Mouse (Mus musculus) cerebellum, postnatal 36 days (tissue): Measurements from ENCODE around the gene Tmem33.

Experiments used
- DNase-seq, 2 experiments: peaks; one replicate each; pipeline ENCODE4 v3.0.0; 2021 to 2022; ENCODE audit warnings: mixed read lengths in 2 of 2

The Tmem33 gene

GRCm38 (mm10) chr5:67260531-67261371 lies at the start of gene Tmem33:
TSS of gene Tmem33 (plus strand) at chr5:67260565.
- peak; percentile 88 to 91 for DNase-seq

- DNase-seq = no peak
These were observed 47.2 kb upstream of the Tmem33 start for GRCm38 (mm10) chr5:67213168-67213567.

GRCm38 (mm10) chr5:67215121-67216030 lies 45.0 kb upstream of the Tmem33 start:
- DNase-seq = no peak

GRCm38 (mm10) chr5:67216031-67216778 lies 44.2 kb upstream of the Tmem33 start:
- DNase-seq = no peak

- DNase-seq = no peak
These were observed 43.6 kb upstream of the Tmem33 start for GRCm38 (mm10) chr5:67216779-67217095.

- DNase-seq = no peak
These were observed 38.5 kb upstream of the Tmem33 start for GRCm38 (mm10) chr5:67221901-67222300.

GRCm38 (mm10) chr5:67222440-67223390 lies 37.6 kb upstream of the Tmem33 start:
- no peak for DNase-seq

- DNase-seq = no peak
These were observed 36.8 kb upstream of the Tmem33 start for GRCm38 (mm10) chr5:67223391-67224121.

- no peak for DNase-seq
These were observed 36.3 kb upstream of the Tmem33 start for GRCm38 (mm10) chr5:67224122-67224502.

GRCm38 (mm10) chr5:67225758-67226157 lies 34.6 kb upstream of the Tmem33 start:
- no peak for DNase-seq

GRCm38 (mm10) chr5:67227261-67227660 lies 33.1 kb upstream of the Tmem33 start:
- DNase-seq = no peak

- DNase-seq = no peak
These were observed 32.5 kb upstream of the Tmem33 start for GRCm38 (mm10) chr5:67227682-67228444.

GRCm38 (mm10) chr5:67234682-67235081 lies 25.7 kb upstream of the Tmem33 start:
- DNase-seq = no peak

GRCm38 (mm10) chr5:67235462-67235861 lies 24.9 kb upstream of the Tmem33 start:
- DNase-seq = no peak

- DNase-seq = no peak
These were observed 23.8 kb upstream of the Tmem33 start for GRCm38 (mm10) chr5:67236601-67237000.

- DNase-seq = no peak
These were observed 22.1 kb upstream of the Tmem33 start for GRCm38 (mm10) chr5:67238303-67238702.

- no peak for DNase-seq
These were observed 18.7 kb upstream of the Tmem33 start for GRCm38 (mm10) chr5:67241713-67242112.

GRCm38 (mm10) chr5:67243231-67243630 lies 17.1 kb upstream of the Tmem33 start:
- no peak for DNase-seq

GRCm38 (mm10) chr5:67252261-67252660 lies 8.1 kb upstream of the Tmem33 start:
- DNase-seq = no peak

- no peak for DNase-seq
These were observed 4.7 kb upstream of the Tmem33 start for GRCm38 (mm10) chr5:67255664-67256063.
